Mouse (Mus musculus) hindbrain, embryonic 11.5 days (tissue): Measurements from ENCODE around the gene Rd3l. TPM values are rescaled to one million over a fixed set of nuclear protein-coding genes. Genes with fewer than 3 reads are reported as not detected.

Experiments
- ATAC-seq: fragments of 200-750 bp; cut with Nextera tagmentation; 2 replicates; pipeline ENCODE4 v1.8.0; 2017; ENCODE audit warnings: mild to moderate bottlenecking, moderate TSS enrichment, moderate library complexity; ENCODE audit not compliant: low FRiP score
- DNase-seq: peaks from one replicate; pipeline ENCODE4 v3.0.0-alpha.2; 2015; ENCODE audit warnings: low spot score
- H3K27ac ChIP-seq: fragments of 300-500 bp; sonication (generic); 2 replicates; pipeline ENCODE4 v1.5.1; 2014; ENCODE audit warnings: mild to moderate bottlenecking, low read depth, low read length
- H3K27me3 ChIP-seq: fragments of 300-500 bp; sonication (generic); 2 replicates; pipeline ENCODE4 v1.6.1; 2014; ENCODE audit warnings: mild to moderate bottlenecking, low read length, moderate library complexity, mixed read lengths; ENCODE audit not compliant: control insufficient read depth, insufficient read depth
- H3K36me3 ChIP-seq: fragments of 300-500 bp; sonication (generic); 2 replicates; pipeline ENCODE4 v1.6.1; 2014; ENCODE audit warnings: mild to moderate bottlenecking, low read length, moderate library complexity, mixed read lengths; ENCODE audit not compliant: control insufficient read depth, insufficient read depth
- H3K4me1 ChIP-seq: fragments of 300-500 bp; sonication (generic); replicated peaks from 2 replicates; pipeline ENCODE4 v1.6.1; 2014; ENCODE audit warnings: low read length, mixed read lengths; ENCODE audit not compliant: control insufficient read depth, insufficient read depth
- H3K4me2 ChIP-seq: fragments of 300-500 bp; sonication (generic); replicated peaks from 2 replicates; pipeline ENCODE4 v1.6.1; 2014; ENCODE audit warnings: mild to moderate bottlenecking, low read depth, low read length
- H3K4me3 ChIP-seq: fragments of 300-500 bp; sonication (generic); 2 replicates; pipeline ENCODE4 v1.5.1; 2014; ENCODE audit warnings: low read depth, low read length
- H3K9ac ChIP-seq: fragments of 300-500 bp; sonication (generic); 2 replicates; pipeline ENCODE4 v1.6.1; 2014; ENCODE audit warnings: low read depth, low read length
- H3K9me3 ChIP-seq: fragments of 300-500 bp; sonication (generic); 2 replicates; pipeline ENCODE4 v1.6.1; 2016; ENCODE audit warnings: low read length; ENCODE audit not compliant: control insufficient read depth
- WGBS: fragments of 180-500 bp; shearing (Covaris S2); extraction: QIAGEN DNeasy Blood & Tissue Kit; methylation state at CpG from one replicate; pipeline ENCODE4 v1.1.7; 2014; 5-methylcytosine and 5-hydroxymethylcytosine counted together
- polyA plus RNA-seq: library from polyadenylated mRNA; unstranded; fragments of >200 nt; fragmentation: Nextera tagmentation; extraction: Ambion mirVana; gene quantifications from 2 replicates; pipeline ENCODE4 v1.2.1, GENCODE M21; 2014

The Rd3l gene
- polyA plus RNA-seq: not detected in 2 replicates

- Histone ChIP-seq H3K4me3 (no peak within 1 kb of the TSS), H3K9ac (no peak within 1 kb of the TSS), H3K4me1 (no peaks in the 10 kb centered on the region), H3K27me3 (no peaks in the 10 kb centered on the region), H3K9me3 (no peaks in the 10 kb centered on the region), H3K36me3 (no peaks in the 10 kb centered on the region), H3K27ac (no peak within 1 kb of the TSS), H3K4me2 (no peak within 1 kb of the TSS)
- 76% methylated on average over 6 of the region's 6 CpGs for WGBS
- DNase-seq (no peak), ATAC-seq (no peak)
Measured at GRCm38 (mm10) chr12:111980887-111981367, at the start of gene Rd3l. Gene Rd3l (minus strand): TSS chr12:111981317.

GRCm38 (mm10) chr12:112027408-112027807 lies 46.3 kb upstream of the Rd3l start:
- Histone ChIP-seq H3K9me3 (no peaks in the 10 kb centered on the region), H3K9ac (no peak overlapping the region), H3K36me3 (no peaks in the 10 kb centered on the region), H3K27ac (no peak overlapping the region), H3K27me3 (no peaks in the 10 kb centered on the region), H3K4me2 (no peak overlapping the region), H3K4me1 (no peaks in the 10 kb centered on the region), H3K4me3 (no peak overlapping the region)
- DNase-seq: no peak
- ATAC-seq: no peak
- WGBS: 84% methylated on average over 4 of the region's 4 CpGs

- Histone ChIP-seq H3K4me3 (no peak overlapping the region), H3K4me2 (no peak overlapping the region), H3K9ac (no peak overlapping the region), H3K36me3 (no peaks in the 10 kb centered on the region), H3K27me3 (no peaks in the 10 kb centered on the region), H3K9me3 (no peaks in the 10 kb centered on the region), H3K27ac (no peak overlapping the region), H3K4me1 (no peaks in the 10 kb centered on the region)
- DNase-seq (no peak), ATAC-seq (no peak)
- 81% methylated on average over 14 of the region's 14 CpGs for WGBS
Measured at GRCm38 (mm10) chr12:112025907-112026645, 45.0 kb upstream of the Rd3l start.

GRCm38 (mm10) chr12:112025457-112025856 lies 44.3 kb upstream of the Rd3l start:
- ATAC-seq (no peak), DNase-seq (no peak)
- no peaks in the 10 kb centered on the region for H3K36me3 ChIP-seq
- H3K9me3 ChIP-seq: no peaks in the 10 kb centered on the region
- WGBS: 94% methylated on average over 13 of the region's 13 CpGs
- no peaks in the 10 kb centered on the region for H3K27me3 ChIP-seq
- H3K9ac ChIP-seq: no peak overlapping the region
- H3K4me2 ChIP-seq: no peak overlapping the region
- no peaks in the 10 kb centered on the region for H3K4me1 ChIP-seq
- H3K4me3 ChIP-seq: no peak overlapping the region
- H3K27ac ChIP-seq: no peak overlapping the region

GRCm38 (mm10) chr12:112024581-112025310 lies 43.6 kb upstream of the Rd3l start:
- Histone ChIP-seq H3K4me3 (no peak overlapping the region), H3K4me1 (no peaks in the 10 kb centered on the region), H3K36me3 (no peaks in the 10 kb centered on the region), H3K4me2 (no peak overlapping the region), H3K9me3 (no peaks in the 10 kb centered on the region), H3K9ac (no peak overlapping the region), H3K27me3 (no peaks in the 10 kb centered on the region), H3K27ac (no peak overlapping the region)
- 81% methylated on average over 17 of the region's 17 CpGs for WGBS
- DNase-seq (no peak), ATAC-seq (no peak)

- Histone ChIP-seq H3K4me2 (no peak overlapping the region), H3K27me3 (no peaks in the 10 kb centered on the region), H3K9me3 (no peaks in the 10 kb centered on the region), H3K4me1 (no peaks in the 10 kb centered on the region), H3K27ac (no peak overlapping the region), H3K4me3 (no peak overlapping the region), H3K9ac (no peak overlapping the region), H3K36me3 (no peaks in the 10 kb centered on the region)
- DNase-seq (no peak), ATAC-seq (no peak)
- WGBS: 74% methylated on average over 2 of the region's 2 CpGs
Measured at GRCm38 (mm10) chr12:112023306-112023705, 42.2 kb upstream of the Rd3l start.

GRCm38 (mm10) chr12:112016346-112016745 lies 35.2 kb upstream of the Rd3l start:
- no peak overlapping the region for H3K9ac ChIP-seq
- DNase-seq (no peak), ATAC-seq (no peak)
- H3K4me1 ChIP-seq: no peaks in the 10 kb centered on the region
- H3K36me3 ChIP-seq: no peaks in the 10 kb centered on the region
- no peak overlapping the region for H3K4me2 ChIP-seq
- no peaks in the 10 kb centered on the region for H3K27me3 ChIP-seq
- H3K4me3 ChIP-seq: no peak overlapping the region
- H3K27ac ChIP-seq: no peak overlapping the region
- 77% methylated on average over 4 of the region's 4 CpGs for WGBS
- H3K9me3 ChIP-seq: no peaks in the 10 kb centered on the region

GRCm38 (mm10) chr12:112013271-112013801 lies 32.2 kb upstream of the Rd3l start:
- H3K4me2 ChIP-seq: peak overlapping the region; percentile 39
- H3K4me3 ChIP-seq: peak overlapping the region; percentile 14; the same call in 1 of the 2 replicates
- H3K36me3 ChIP-seq: no peaks in the 10 kb centered on the region
- no peaks in the 10 kb centered on the region for H3K4me1 ChIP-seq
- no peaks in the 10 kb centered on the region for H3K9me3 ChIP-seq
- H3K27ac ChIP-seq: peak overlapping the region; percentile 67
- H3K27me3 ChIP-seq: no peaks in the 10 kb centered on the region
- H3K9ac ChIP-seq: 0 out of 2 replicates have a peak overlapping the region, but pooled peaks have one; percentile 23
- 19% methylated on average over 14 of the region's 14 CpGs for WGBS
- ATAC-seq (peak; percentile 79), DNase-seq (peak; percentile 67)
